Mouse (Mus musculus) liver, postnatal 0 days (tissue): ENCODE measurements at regions not wholly inside any gene's neighbourhood (a gene's known extent, or its start where the extent isn't known, plus 50 kb on each side); places are given as distances from the start of the nearest gene placed in this dataset.

Experiments
- ATAC-seq: fragments of 200-750 bp; cut with Nextera tagmentation; 2 replicates; pipeline ENCODE4 v1.8.0; 2017; ENCODE audit warnings: mild to moderate bottlenecking, moderate library complexity
- DNase-seq: peaks from one replicate; pipeline ENCODE4 v3.0.0-alpha.2; 2016
- H3K27ac ChIP-seq: fragments of 300-500 bp; sonication (generic); 2 replicates; pipeline ENCODE4 v1.5.1; 2014; ENCODE audit warnings: antibody characterized with exemption, moderate library complexity, mild to moderate bottlenecking, low read depth
- H3K27me3 ChIP-seq: fragments of 300-500 bp; sonication (generic); 2 replicates; pipeline ENCODE4 v1.6.1; 2014; ENCODE audit warnings: low read length, control low read depth, mixed read lengths; ENCODE audit not compliant: insufficient read depth
- H3K36me3 ChIP-seq: fragments of 300-500 bp; sonication (generic); replicated peaks from 2 replicates; pipeline ENCODE4 v1.6.1; 2014; ENCODE audit warnings: mild to moderate bottlenecking, control low read depth, low read length, moderate library complexity, mixed read lengths; ENCODE audit not compliant: insufficient read depth
- H3K4me1 ChIP-seq: fragments of 300-500 bp; sonication (generic); 2 replicates; pipeline ENCODE4 v1.6.1; 2014; ENCODE audit warnings: antibody characterized with exemption, mild to moderate bottlenecking, control low read depth; ENCODE audit not compliant: insufficient read depth
- H3K4me2 ChIP-seq: fragments of 300-500 bp; sonication (generic); 2 replicates; pipeline ENCODE4 v1.6.1; 2014; ENCODE audit warnings: low read depth, mild to moderate bottlenecking, low read length, moderate library complexity, mixed read lengths
- H3K4me3 ChIP-seq: fragments of 300-500 bp; sonication (generic); 2 replicates; pipeline ENCODE4 v1.5.1; 2014; ENCODE audit warnings: low read depth, low read length
- H3K9ac ChIP-seq: fragments of 300-500 bp; sonication (generic); replicated peaks from 2 replicates; pipeline ENCODE4 v1.6.1; 2014; ENCODE audit warnings: mild to moderate bottlenecking, moderate library complexity
- H3K9me3 ChIP-seq: fragments of 300-500 bp; sonication (generic); 2 replicates; pipeline ENCODE4 v1.6.1; 2016; ENCODE audit warnings: mild to moderate bottlenecking, control low read depth, low read length, mixed read lengths
- CTCF ChIP-seq: sonication (generic); IDR thresholded peaks from 2 replicates; pipeline ENCODE4 v1.5.1; 2016; ENCODE audit warnings: antibody characterized with exemption, low read depth
- EP300 ChIP-seq: IDR thresholded peaks from 2 replicates; pipeline ENCODE4 v1.6.1; 2016; ENCODE audit warnings: antibody characterized with exemption, low read depth, mild to moderate bottlenecking
- WGBS: fragments of 180-500 bp; shearing (Covaris S2); extraction: QIAGEN DNeasy Blood & Tissue Kit; methylation state at CpG from one replicate; pipeline ENCODE4 v1.1.7; 2014; ENCODE audit not compliant: insufficient replicate concordance; 5-methylcytosine and 5-hydroxymethylcytosine counted together

DNA sequence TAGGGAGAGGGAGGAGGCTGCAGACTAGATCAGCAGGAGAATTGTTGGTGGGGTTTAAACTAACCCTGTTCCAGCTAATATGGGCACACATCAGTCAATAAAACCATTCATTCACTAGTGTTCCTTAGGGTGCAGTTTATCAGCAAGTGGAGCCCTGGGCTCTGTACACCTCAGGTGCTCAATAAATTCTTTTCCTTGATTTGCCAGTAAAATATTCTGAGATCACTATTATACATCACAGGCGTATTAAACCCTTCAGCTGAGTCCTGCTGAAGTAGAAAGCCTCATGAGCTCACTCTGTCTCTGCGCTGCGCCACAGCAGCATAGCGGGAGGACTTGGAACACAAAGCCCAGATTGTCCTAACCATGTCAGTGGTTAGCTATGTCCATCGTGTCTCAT, 389.3 kb downstream of the Hs3st3b1 start:
- DNase-seq: no peak
- Histone ChIP-seq H3K36me3 (no peaks in the 10 kb centered on the region), H3K9ac (no peak overlapping the region), H3K27ac (no peak overlapping the region), H3K27me3 (no peaks in the 10 kb centered on the region), H3K4me1 (no peaks in the 10 kb centered on the region), H3K4me3 (no peak overlapping the region), H3K4me2 (no peak overlapping the region), H3K9me3 (no peaks in the 10 kb centered on the region)
- WGBS: 78% methylated on average over 5 of the region's 5 CpGs
- no peak for ATAC-seq
- no peak for TF ChIP-seq EP300
- no peak for TF ChIP-seq CTCF

GRCm38 (mm10) chr11:63533555-63534200, 388.4 kb downstream of the Hs3st3b1 start:
- H3K4me1 ChIP-seq: no peaks in the 10 kb centered on the region
- no peak overlapping the region for H3K4me2 ChIP-seq
- H3K27me3 ChIP-seq: no peaks in the 10 kb centered on the region
- ATAC-seq (no peak), DNase-seq (no peak)
- no peak for TF ChIP-seq CTCF
- no peaks in the 10 kb centered on the region for H3K36me3 ChIP-seq
- H3K9me3 ChIP-seq: no peaks in the 10 kb centered on the region
- H3K4me3 ChIP-seq: no peak overlapping the region
- H3K9ac ChIP-seq: no peak overlapping the region
- WGBS: 55% methylated on average over 4 of the region's 4 CpGs
- H3K27ac ChIP-seq: no peak overlapping the region

GRCm38 (mm10) chr11:63537693-63538092, 384.4 kb downstream of the Hs3st3b1 start:
- DNase-seq: no peak
- Histone ChIP-seq H3K27me3 (no peaks in the 10 kb centered on the region), H3K4me1 (no peaks in the 10 kb centered on the region), H3K36me3 (no peaks in the 10 kb centered on the region), H3K4me2 (no peak overlapping the region), H3K9ac (no peak overlapping the region), H3K27ac (no peak overlapping the region), H3K4me3 (no peak overlapping the region), H3K9me3 (no peaks in the 10 kb centered on the region)
- WGBS: 81% methylated on average over 3 of the region's 3 CpGs
- TF ChIP-seq EP300 (no peak), CTCF (no peak)
- no peak for ATAC-seq

GRCm38 (mm10) chr11:63543971-63544696, 378.0 kb downstream of the Hs3st3b1 start:
- Histone ChIP-seq H3K4me3 (no peak overlapping the region), H3K27ac (no peak overlapping the region), H3K4me2 (no peak overlapping the region), H3K27me3 (no peaks in the 10 kb centered on the region), H3K36me3 (no peaks in the 10 kb centered on the region), H3K4me1 (no peaks in the 10 kb centered on the region), H3K9me3 (no peaks in the 10 kb centered on the region), H3K9ac (no peak overlapping the region)
- WGBS: 59% methylated on average over 7 of the region's 7 CpGs
- DNase-seq (no peak), ATAC-seq (no peak)
- TF ChIP-seq CTCF: no peak
- TF ChIP-seq EP300: no peak

GRCm38 (mm10) chr11:63545516-63545915, 376.6 kb downstream of the Hs3st3b1 start:
- H3K4me3 ChIP-seq: no peak overlapping the region
- H3K4me1 ChIP-seq: no peaks in the 10 kb centered on the region
- H3K36me3 ChIP-seq: no peaks in the 10 kb centered on the region
- no peak for DNase-seq
- no peak overlapping the region for H3K9ac ChIP-seq
- WGBS: 28% methylated on average over 7 of the region's 7 CpGs
- no peaks in the 10 kb centered on the region for H3K9me3 ChIP-seq
- TF ChIP-seq EP300 (no peak), CTCF (no peak)
- H3K27ac ChIP-seq: no peak overlapping the region
- no peak overlapping the region for H3K4me2 ChIP-seq
- ATAC-seq: no peak
- no peaks in the 10 kb centered on the region for H3K27me3 ChIP-seq

GRCm38 (mm10) chr11:63560466-63560865, 361.6 kb downstream of the Hs3st3b1 start:
- no peak for ATAC-seq
- no peak for DNase-seq
- no peaks in the 10 kb centered on the region for H3K4me1 ChIP-seq
- TF ChIP-seq CTCF: no peak
- no peak for TF ChIP-seq EP300
- no peak overlapping the region for H3K27ac ChIP-seq
- H3K36me3 ChIP-seq: no peaks in the 10 kb centered on the region
- H3K9me3 ChIP-seq: no peaks in the 10 kb centered on the region
- no peak overlapping the region for H3K9ac ChIP-seq
- H3K27me3 ChIP-seq: no peaks in the 10 kb centered on the region
- no peak overlapping the region for H3K4me3 ChIP-seq
- 69% methylated on average over 6 of the region's 6 CpGs for WGBS
- no peak overlapping the region for H3K4me2 ChIP-seq
